Mouse (Mus musculus): ENCODE measurements around the gene Hmgcs1. TPM values are rescaled to one million over a fixed set of nuclear protein-coding genes. Genes with fewer than 3 reads are reported as not detected.
A peak's percentile ranks its signal among the peaks of the same experiment; 100 is the strongest.
"Not testable (repeated sequence)": the region's sequence is repeated elsewhere in the genome, so short reads cannot be mapped to it uniquely, and the experiment has no call there.

Hmgcs1 gene
- total and polyA plus RNA-seq, 2 experiments from 2014 or later = 404 to 452 TPM

GRCm38 (mm10) chr13:119654734-119655133 lies 35.4 kb upstream of the Hmgcs1 start:
- no peaks in the 10 kb centered on the region for H3K9me3 ChIP-seq (ENCODE audit: low read length)
- H3K36me3 ChIP-seq (ENCODE audit: insufficient read depth) = no peaks in the 10 kb centered on the region
- TF ChIP-seq CTCF (IDR thresholded peaks at IDR 0.05; ENCODE audit: low read depth) = no peak
- H3K9ac ChIP-seq = no peak overlapping the region
- H3K27me3 ChIP-seq (ENCODE audit: insufficient read depth, low read length) = no peaks in the 10 kb centered on the region
- DNase-seq (no peak), ATAC-seq (no peak)
- H3K4me2 ChIP-seq (ENCODE audit: low read depth) = no peak overlapping the region
- no peaks in the 10 kb centered on the region for H3K4me1 ChIP-seq (ENCODE audit: insufficient read depth)
- no peak overlapping the region for H3K4me3 ChIP-seq (ENCODE audit: low read depth, low read length)
- no peak overlapping the region for H3K27ac ChIP-seq (ENCODE audit: low read depth, low read length)
- WGBS = 90% methylated on average over 2 of the region's 2 CpGs

DNA sequence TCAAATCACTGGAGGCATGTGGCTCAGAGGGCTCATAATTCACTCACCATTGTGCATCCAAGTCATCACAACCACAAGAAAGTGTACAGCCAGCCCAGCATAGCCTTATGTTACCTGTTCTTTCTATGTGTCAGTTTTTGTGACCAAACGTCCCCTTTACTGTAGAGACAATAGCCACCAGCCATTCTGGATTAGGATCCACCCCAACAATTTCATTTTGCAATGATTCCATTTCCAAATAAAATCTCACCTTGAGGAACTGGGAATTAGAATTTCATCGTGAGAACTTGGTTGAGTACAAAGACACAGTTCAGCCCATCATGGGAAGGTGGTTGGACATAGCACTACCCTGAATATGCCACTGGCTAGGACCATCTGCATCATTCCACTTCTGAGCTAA lies 33.9 kb upstream of the Hmgcs1 start:
- Histone ChIP-seq H3K9me3 (ENCODE audit: low read length) (no peaks in the 10 kb centered on the region), H3K27me3 (ENCODE audit: insufficient read depth, low read length) (no peaks in the 10 kb centered on the region), H3K9ac (no peak overlapping the region), H3K36me3 (ENCODE audit: insufficient read depth) (no peaks in the 10 kb centered on the region), H3K4me3 (ENCODE audit: low read depth, low read length) (no peak overlapping the region), H3K4me1 (ENCODE audit: insufficient read depth) (no peaks in the 10 kb centered on the region), H3K4me2 (ENCODE audit: low read depth) (no peak overlapping the region), H3K27ac (ENCODE audit: low read depth, low read length) (no peak overlapping the region)
- TF ChIP-seq CTCF (IDR thresholded peaks at IDR 0.05; ENCODE audit: low read depth) = no peak
- DNase-seq (no peak), ATAC-seq (no peak)
- 85% methylated on average over 2 of the region's 2 CpGs for WGBS

GRCm38 (mm10) chr13:119656846-119657416 lies 33.2 kb upstream of the Hmgcs1 start:
- 83% methylated on average over 6 of the region's 6 CpGs for WGBS
- no peak for TF ChIP-seq CTCF (IDR thresholded peaks at IDR 0.05; ENCODE audit: low read depth)
- Histone ChIP-seq H3K4me2 (ENCODE audit: low read depth) (no peak overlapping the region), H3K4me3 (ENCODE audit: low read depth, low read length) (no peak overlapping the region), H3K9ac (no peak overlapping the region), H3K27ac (ENCODE audit: low read depth, low read length) (no peak overlapping the region), H3K36me3 (ENCODE audit: insufficient read depth) (no peaks in the 10 kb centered on the region), H3K9me3 (ENCODE audit: low read length) (no peaks in the 10 kb centered on the region), H3K27me3 (ENCODE audit: insufficient read depth, low read length) (no peaks in the 10 kb centered on the region), H3K4me1 (ENCODE audit: insufficient read depth) (no peaks in the 10 kb centered on the region)
- ATAC-seq = no peak
- no peak for DNase-seq

DNA sequence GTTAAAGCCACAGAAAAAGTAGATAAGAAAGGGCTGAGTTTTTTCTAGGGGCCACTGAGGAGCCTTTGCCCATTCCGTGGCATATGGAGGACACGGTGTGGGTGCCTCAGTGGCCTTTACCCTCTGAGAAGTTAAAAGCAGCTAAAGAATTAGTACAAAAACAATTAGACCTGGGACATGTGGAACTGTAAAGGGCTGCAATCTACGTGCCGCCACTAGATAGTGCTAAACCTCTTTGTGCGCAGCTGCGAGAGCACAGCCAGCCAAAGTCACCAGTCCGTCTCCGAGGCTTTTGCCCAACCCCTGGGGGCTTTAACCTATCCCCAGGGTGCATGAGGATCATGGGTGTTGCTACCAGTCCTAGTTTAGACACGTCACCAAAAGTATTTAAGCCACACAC lies 28.8 kb upstream of the Hmgcs1 start:
- DNase-seq; H3K27ac ChIP-seq (ENCODE audit: low read depth, low read length); H3K9ac ChIP-seq; H3K36me3 ChIP-seq (ENCODE audit: insufficient read depth); H3K27me3 ChIP-seq (ENCODE audit: insufficient read depth, low read length); H3K4me2 ChIP-seq (ENCODE audit: low read depth); H3K4me1 ChIP-seq (ENCODE audit: insufficient read depth); H3K4me3 ChIP-seq (ENCODE audit: low read depth, low read length); H3K9me3 ChIP-seq (ENCODE audit: low read length): not testable (repeated sequence)
- TF ChIP-seq CTCF (IDR thresholded peaks at IDR 0.05; ENCODE audit: low read depth) = peak; percentile 28
- peak; percentile 45; the same call in 1 of the 2 replicates for ATAC-seq
- 30% methylated on average over 4 of the region's 9 CpGs for WGBS

GRCm38 (mm10) chr13:119678794-119679193 lies 11.4 kb upstream of the Hmgcs1 start:
- WGBS = 91% methylated on average over 8 of the region's 8 CpGs

DNA sequence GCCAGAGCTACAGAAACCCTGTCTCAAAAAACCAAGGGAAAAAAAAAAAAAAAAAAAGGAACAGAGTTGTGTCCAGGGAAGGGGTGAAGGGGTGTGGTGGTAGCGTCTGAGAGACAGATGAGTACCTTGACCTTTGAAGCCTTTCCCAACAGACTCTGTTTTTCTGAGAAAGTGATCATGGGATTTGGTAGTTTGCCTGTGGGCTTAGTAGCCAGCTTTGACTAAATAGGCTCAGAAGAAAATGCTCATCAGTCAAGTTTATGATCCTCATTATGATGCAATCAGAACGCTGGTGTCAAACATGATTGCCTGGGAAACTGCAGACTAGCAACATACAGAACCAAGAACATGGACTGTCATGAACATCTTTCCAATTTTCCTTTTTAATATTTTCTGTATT lies 10.5 kb upstream of the Hmgcs1 start:
- WGBS = 80% methylated on average over 2 of the region's 2 CpGs
- H3K27ac ChIP-seq (ENCODE audit: low read depth, low read length) = no peak overlapping the region
- no peak overlapping the region for H3K4me2 ChIP-seq (ENCODE audit: low read depth)
- H3K4me3 ChIP-seq (ENCODE audit: low read depth, low read length) = no peak overlapping the region
- ATAC-seq = no peak
- H3K27me3 ChIP-seq (ENCODE audit: insufficient read depth, low read length) = no peaks in the 10 kb centered on the region
- H3K9me3 ChIP-seq (ENCODE audit: low read length) = no peaks in the 10 kb centered on the region
- H3K4me1 ChIP-seq (ENCODE audit: insufficient read depth) = no peaks in the 10 kb centered on the region
- TF ChIP-seq CTCF (IDR thresholded peaks at IDR 0.05; ENCODE audit: low read depth) = no peak
- H3K9ac ChIP-seq = no peak overlapping the region
- no peaks in the 10 kb centered on the region for H3K36me3 ChIP-seq (ENCODE audit: insufficient read depth)
- no peak for DNase-seq

More at GRCm38 (mm10) chr13:119678794-119679193, 11.4 kb upstream of the Hmgcs1 start:
- TF ChIP-seq CTCF (IDR thresholded peaks at IDR 0.05; ENCODE audit: low read depth) = no peak
- no peaks in the 10 kb centered on the region for H3K9me3 ChIP-seq (ENCODE audit: low read length)
- DNase-seq (no peak), ATAC-seq (no peak)
- H3K36me3 ChIP-seq (ENCODE audit: insufficient read depth) = no peaks in the 10 kb centered on the region
- H3K4me1 ChIP-seq (ENCODE audit: insufficient read depth) = no peaks in the 10 kb centered on the region
- no peak overlapping the region for H3K9ac ChIP-seq
- H3K4me2 ChIP-seq (ENCODE audit: low read depth) = no peak overlapping the region
- no peaks in the 10 kb centered on the region for H3K27me3 ChIP-seq (ENCODE audit: insufficient read depth, low read length)
- no peak overlapping the region for H3K27ac ChIP-seq (ENCODE audit: low read depth, low read length)
- no peak overlapping the region for H3K4me3 ChIP-seq (ENCODE audit: low read depth, low read length)

- no peaks in the 10 kb centered on the region for H3K9me3 ChIP-seq (ENCODE audit: low read length)
- no peak for ATAC-seq
- no peaks in the 10 kb centered on the region for H3K27me3 ChIP-seq (ENCODE audit: insufficient read depth, low read length)
- H3K27ac ChIP-seq (ENCODE audit: low read depth, low read length) = no peak overlapping the region
- H3K4me1 ChIP-seq (ENCODE audit: insufficient read depth) = no peaks in the 10 kb centered on the region
- no peak overlapping the region for H3K9ac ChIP-seq
- DNase-seq = no peak
- no peaks in the 10 kb centered on the region for H3K36me3 ChIP-seq (ENCODE audit: insufficient read depth)
- H3K4me2 ChIP-seq (ENCODE audit: low read depth) = no peak overlapping the region
- WGBS = 77% methylated on average over 3 of the region's 3 CpGs
- no peak overlapping the region for H3K4me3 ChIP-seq (ENCODE audit: low read depth, low read length)
- TF ChIP-seq CTCF (IDR thresholded peaks at IDR 0.05; ENCODE audit: low read depth) = no peak
These were observed 9.0 kb upstream of the Hmgcs1 start for GRCm38 (mm10) chr13:119681161-119681560.
